Mouse (Mus musculus): ENCODE measurements around the gene Dab1.

Gene Dab1

DNA sequence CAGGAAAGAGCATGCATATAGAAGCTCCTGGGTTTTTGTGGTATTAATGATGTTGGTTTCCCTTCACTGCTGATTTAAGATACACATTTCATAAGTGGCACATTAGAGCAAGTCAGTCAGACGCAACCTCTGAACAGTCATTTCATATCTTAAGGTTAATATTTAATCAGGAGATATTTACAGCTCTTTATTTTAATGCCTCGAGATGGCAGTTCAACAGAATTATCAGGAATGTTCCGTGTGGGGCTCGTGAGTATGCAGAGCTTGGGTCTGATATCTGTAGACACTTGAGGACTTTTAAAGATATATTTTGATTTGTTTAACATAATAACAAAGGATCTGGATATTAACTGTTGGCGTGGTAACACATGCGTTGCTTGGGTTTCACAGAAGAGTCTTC is 892.7 kb downstream of the Dab1 start:
- no peak for DNase-seq (ENCODE audit: low spot score)

DNA sequence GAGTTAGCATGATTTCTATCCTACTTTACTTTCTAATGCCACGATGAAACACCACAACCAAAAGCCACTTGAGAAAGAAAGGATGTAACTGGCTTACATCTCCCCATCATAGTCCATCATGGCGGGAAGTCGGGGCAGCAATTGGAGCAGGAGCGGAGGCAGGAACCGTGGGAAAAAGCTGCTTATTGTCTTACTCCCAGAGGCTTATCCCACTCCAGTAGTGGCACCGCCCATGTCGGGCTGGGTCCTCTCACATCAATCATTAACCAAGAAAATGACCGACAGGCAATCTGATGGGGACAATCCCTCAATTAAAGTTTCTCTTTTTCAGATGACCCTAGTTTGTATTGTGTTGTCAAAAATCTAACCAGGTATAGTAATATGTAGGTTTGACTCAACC is 893.4 kb downstream of the Dab1 start:
- DNase-seq (ENCODE audit: low spot score) = no peak

DNA sequence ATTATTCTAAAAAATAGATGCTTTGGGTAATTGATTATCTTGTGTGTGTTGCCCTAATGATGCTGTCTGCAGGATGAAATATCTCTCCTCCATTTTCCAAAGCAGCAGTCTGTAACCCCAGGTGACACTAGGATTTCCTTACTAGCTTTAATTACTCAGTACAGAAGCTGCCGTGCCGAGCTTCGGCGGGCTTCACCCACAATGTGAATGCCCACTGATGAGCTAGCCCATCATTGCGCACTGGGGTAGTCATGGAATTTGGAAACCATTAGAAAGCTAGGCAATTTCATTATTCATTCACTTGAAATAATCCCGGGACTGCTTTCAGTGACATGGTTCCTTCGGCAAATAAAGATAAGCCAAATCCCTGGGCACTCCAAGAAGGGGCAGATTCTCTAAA is 894.5 kb downstream of the Dab1 start:
- DNase-seq (ENCODE audit: low spot score) = no peak

DNA sequence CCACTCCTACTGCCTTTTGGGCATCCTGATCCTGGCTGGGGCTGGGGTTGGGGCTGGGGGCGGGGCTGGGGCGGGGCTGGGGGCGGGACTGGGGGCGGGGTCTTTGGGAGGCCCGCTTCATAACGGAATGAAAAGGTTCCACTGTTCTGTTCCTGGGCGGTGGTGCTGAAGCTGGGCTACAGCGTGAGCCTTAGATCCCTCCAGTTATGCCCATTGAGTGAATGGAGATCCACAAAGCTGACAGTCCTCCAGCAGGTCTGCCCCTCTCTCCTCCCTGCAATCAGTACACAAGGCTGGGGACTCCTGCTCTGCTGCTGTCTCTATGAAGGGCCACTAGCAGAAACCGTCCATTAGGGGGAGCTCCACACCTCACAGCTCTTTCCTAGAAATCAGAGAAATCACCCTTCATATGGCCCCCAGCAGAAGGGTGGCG is 895.4 kb downstream of the Dab1 start:
- no peak for DNase-seq (ENCODE audit: low spot score)

DNA sequence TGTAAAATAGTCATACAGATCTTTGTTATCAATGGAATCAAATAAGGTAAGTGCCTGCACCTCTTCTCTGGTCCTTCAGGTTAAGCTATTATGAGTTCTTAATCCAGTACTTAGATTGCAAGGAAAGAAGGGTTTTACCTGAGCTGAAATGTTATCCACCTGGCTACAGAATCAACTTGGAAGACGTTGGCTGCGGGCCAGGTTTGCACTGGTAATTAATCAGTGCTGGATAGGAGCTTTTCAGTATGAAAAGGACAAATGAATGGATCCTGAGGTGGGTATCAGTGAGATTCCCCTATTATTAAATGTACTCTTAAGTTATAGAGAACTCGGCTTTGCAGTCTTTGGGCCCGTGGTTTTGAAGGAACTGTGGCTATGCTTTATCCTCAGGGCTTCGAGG is 896.5 kb downstream of the Dab1 start:
- no peak for DNase-seq (ENCODE audit: low spot score)

DNA sequence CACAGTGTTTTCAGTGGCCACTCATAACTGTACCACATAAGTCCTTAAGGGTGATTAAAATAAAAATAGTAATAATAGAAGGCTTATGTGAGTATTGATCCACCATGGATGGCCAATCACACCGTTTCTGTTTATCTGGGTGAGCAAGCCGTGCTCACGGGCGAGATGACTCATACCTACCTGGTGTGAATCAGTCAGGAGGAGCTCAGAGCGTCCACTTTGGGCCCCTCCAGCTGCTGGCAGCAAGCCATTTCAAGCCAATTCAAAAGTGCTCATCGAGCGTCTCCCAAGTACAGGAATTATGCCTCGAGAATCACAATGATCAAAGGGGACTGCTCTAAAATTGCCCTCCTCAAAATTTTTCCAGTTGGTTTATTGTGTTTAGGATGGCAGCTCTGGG is 903.2 kb downstream of the Dab1 start:
- no peak for DNase-seq (ENCODE audit: low spot score)

DNA sequence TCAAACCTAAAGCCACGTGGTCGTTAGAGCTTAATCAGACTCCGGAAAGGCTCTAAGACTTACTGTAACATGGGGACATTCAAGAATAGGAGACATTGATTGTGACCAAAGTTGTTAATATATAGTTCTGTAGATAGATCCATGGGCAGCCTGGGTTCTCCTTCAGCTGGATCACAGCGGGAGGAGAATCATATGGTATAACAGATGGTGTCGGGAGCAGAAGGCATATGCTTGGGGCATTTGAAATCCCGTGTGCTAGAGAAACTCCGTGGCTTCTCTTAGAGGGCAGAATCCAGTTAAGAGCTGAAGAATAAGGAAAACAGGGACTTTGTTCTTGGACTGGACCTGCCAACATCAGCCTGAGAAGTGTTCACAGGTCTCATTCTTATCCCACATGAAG is 904.6 kb downstream of the Dab1 start:
- no peak for DNase-seq (ENCODE audit: low spot score)

DNA sequence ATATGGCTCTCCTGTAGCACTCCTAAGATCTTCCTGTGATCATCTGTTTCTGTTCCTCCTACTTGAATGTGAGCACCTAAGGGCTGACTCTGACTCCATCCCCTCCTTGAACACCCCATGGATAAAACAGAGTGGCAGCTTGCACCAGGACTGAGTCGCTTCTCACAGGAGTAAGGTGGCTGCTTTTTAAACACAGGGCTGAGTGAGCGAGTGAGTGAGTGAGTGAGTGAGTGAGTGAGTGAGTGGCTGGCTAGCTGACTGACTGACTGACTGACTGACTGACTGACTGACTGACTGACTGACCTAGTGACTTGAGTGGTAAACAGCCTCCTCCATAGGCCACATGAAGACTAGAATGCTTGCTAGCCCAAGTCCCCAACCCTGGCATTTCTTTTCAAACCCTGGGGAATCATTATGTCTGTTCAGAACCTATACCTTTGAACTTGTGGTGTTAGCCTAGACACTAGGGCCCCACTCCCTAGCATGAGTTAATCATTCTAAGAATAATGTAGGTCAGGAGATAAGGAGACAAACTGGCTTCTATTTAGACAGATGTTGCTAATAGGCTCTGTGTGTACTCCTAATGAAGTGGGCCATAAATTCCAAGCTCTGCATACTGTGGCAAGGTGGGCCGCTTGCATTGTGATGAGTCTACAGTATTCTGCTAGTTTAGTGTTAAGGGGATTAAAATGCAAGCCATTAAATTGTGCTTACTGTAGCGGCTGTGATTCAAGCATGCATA is 910.9 kb downstream of the Dab1 start:
- DNase-seq (ENCODE audit: low spot score) = no peak

DNA sequence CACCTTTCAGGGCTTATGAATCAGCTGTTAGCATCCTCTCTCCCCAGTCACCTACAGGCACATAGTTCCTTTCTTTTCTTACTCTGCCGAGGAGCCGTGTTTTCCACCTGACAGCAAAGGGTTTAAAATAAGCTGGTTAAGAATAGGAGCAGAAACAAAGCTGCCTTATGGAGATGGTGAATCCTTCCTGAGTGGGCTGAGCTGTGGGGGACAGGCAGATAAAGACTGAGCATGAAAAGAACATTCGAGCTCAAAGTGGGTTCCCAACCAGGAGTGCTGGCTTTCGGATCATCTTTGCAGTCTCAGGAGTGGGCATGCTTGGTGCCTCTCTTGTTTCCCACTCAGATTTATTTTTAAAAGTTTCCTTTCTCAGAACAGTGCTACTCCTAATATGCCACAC is 913.7 kb downstream of the Dab1 start:
- DNase-seq (ENCODE audit: low spot score) = no peak

DNA sequence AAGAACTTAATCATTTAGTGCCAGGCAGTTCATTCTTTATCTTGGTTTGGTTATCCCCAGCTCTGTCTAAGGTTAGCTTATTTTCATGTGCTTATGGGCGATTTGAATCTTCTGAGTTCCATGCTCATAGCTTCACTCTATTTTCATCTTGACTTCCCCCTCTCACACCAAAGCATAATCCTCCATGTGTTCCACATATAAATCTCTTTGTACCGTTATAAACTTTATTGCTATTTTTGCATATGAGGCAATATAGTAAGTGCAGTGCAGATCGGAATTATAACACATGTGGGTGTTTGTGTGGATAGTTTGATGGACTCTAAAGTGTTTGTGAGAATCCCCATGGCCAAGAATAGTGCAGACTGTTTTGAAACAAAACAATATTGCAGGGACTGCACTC is 919.3 kb downstream of the Dab1 start:
- no peak for DNase-seq (ENCODE audit: low spot score)

DNA sequence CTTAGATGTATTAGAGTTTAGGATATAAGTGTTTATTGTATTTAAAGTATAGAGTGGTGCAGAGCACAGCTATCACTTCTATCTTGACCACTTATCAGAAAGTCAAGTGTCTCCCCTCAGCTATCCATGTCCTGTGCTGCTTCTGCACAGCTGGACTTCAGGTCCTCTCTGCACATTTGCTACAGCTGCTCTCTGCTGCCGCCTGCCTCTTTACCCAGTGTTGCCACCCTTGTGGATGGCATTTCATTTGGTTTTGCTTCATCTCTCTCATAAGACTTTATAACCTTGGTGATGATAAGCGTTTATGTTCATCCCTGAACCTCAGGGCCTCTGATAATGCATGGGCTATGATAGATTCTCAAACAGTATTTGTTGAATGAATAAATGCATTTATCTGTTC is 919.9 kb downstream of the Dab1 start:
- no peak for DNase-seq (ENCODE audit: low spot score)

DNA sequence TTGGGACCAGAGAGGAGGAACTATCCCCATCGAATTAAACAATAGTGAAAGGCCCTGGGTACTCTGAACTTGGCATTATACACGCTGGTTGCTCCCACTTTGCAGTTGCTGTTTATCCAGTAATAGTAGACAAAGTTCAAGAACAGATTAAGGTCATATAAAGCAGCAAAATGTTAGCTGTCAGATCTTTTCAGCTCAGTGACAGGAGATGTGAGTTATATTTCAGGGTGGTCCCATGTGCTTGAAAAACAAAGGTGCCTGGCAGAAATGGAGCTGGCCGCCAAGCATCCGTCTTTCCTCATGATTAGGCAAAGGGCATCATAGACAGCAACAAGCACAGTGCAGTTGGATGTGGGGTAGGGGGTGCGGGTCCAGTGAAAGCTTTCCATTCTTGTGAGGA is 927.9 kb downstream of the Dab1 start:
- no peak for DNase-seq (ENCODE audit: low spot score)

DNA sequence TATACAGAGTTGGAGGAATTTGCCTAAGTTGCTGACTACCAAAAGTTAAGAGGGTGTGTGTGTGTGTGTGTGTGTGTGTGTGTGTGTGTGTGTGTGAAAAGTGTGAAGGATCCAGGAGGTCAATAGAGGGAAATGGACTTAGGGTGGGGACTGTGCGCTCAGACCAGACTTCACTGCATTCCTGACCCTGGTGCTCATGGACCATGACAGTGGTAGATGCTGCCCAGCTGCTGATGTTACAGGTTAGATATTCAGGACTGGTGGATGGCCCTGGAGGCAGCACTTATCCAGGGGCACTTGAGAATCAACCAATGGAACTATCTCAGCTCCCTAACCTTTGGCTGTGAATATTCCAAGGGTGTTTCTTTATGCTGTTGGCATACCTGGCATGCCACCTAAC is 929.1 kb downstream of the Dab1 start:
- DNase-seq (ENCODE audit: low spot score) = no peak

DNA sequence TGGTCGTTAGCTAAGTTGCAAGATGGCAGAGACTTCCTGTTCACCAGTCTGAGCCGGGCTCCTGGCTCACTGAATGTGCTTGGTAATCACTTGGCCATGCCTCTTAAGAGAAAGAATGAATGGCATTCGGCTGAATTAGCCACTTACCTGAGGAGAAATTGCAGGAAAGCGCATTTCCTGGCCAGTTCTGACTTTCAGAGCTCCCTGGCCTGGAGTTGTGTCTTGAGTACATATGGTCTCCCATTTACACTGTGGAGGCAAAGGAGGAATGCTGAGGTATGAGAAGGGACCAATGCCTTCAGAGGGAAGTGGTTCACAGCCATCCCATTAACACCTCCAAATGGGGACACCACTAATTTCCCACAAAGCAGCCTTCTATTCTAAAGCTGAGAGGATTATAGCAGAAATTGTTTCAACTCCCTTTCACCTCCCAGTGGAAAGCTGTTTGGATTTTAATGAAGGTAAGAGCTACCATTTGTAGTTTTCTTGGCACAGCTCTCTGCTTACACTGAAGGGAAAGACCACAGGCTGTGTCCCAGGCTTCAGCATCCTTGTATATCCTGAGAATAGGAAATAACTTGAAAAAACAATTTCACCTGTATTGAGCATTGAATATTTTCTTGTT is 931.5 kb downstream of the Dab1 start:
- DNase-seq (ENCODE audit: low spot score) = no peak

DNA sequence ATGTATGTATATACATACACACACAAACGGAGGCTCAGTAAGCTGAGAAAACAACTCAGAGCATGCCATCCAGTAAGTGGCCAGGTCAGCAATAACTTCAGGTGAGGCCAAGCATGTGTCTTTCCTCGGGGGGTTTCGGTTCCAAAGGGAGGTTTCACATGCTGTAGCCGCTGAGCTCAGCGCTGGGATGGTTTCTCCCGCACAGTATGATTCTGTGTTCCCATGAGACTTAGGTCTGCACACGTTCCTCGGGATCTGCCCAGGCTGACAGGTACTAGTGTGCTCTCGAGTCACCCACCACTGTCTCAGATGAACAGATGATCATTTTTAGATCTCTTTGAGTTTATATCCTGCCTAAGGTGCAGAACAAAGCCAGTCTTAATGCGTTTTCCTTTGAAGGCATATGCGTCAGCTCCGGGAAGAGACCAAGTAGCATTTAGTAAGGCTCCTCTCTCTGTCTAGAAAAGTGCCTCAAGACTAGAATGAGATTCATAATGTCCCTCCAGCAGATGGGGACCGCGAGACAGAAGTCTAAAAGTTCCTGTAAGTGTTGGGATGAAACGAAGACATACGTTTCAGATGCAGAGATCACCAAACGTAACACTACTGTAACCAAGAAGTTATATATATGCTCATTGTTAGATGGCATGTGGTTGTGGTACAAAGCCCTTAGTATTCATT is 932.4 kb downstream of the Dab1 start:
- DNase-seq (ENCODE audit: low spot score) = no peak

DNA sequence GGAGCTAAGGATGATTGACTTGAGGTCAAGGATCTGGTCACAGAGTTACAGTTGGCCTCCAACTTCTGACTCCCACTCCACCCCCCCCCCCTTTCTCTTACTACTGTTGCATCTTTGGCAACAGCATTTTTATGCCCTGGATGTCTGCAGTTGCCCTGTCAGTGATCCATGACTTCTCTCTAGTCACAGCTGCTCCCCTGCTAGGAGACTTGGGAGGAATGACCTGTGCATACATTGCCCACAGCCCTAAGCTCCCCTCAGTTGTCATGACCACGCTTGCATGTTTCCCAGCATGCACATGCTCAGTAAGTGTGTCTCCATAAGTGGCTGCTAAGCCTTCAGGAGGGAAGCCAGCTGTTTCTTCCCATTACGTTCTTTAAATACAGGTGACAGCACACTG is 936.2 kb downstream of the Dab1 start:
- no peak for DNase-seq (ENCODE audit: low spot score)

DNA sequence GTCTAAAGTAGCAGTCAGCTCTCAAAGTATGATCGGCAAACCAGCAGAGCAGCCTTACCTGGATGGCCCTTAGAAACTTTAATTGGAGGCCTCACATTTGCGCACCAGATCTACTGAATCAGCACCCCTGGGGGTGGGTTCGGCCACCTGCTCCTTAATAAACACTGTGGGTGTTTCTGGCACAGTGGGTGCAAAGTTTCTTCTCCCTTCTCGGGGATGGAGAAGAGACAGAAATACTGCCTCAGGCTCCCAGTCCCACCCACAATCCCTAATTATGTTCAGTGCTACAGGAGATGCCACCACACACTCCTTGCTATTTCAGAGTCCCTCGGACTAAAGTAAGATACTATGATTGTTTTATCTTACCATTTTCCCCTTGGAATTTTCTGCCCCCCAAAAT is 944.4 kb downstream of the Dab1 start:
- no peak for DNase-seq (ENCODE audit: low spot score)

DNA sequence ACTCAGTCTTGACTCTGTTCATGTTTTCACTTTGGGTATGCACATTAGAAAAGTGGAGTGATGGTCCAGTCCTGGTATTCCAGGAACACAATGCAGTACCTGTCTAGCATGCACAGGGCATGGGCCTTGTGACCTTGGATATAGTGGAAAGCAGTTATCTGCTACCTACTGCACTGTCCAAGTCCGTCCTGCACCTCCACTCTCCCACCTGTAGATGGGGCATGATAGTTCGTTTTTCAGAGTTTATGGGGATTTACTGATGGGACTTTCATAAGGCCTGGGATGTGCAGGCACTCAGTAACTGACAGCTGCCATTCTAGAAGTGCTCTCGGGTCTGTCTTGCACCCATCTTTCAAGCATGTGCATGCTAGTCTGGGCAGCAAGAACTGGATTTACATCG is 951.4 kb downstream of the Dab1 start:
- no peak for DNase-seq (ENCODE audit: low spot score)

DNA sequence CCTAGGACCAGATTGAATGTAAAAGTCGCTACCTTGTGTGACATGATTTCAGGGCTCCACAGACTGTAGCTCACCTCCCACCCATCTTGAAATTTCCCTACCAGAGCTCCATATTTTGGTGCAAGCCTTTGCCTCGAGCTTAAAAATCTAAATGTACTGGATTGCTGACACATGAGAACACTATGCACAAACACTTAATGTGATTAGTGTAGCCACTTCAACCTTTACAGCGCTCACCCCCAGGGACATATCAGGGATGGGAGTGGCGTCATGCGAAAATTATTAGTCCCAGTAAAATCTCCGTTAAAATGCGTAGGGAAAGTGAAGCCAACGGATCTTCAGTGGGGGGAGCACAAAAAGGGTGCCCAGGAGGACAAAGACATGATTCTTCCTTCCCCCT is 953.3 kb downstream of the Dab1 start:
- DNase-seq (ENCODE audit: low spot score) = no peak

DNA sequence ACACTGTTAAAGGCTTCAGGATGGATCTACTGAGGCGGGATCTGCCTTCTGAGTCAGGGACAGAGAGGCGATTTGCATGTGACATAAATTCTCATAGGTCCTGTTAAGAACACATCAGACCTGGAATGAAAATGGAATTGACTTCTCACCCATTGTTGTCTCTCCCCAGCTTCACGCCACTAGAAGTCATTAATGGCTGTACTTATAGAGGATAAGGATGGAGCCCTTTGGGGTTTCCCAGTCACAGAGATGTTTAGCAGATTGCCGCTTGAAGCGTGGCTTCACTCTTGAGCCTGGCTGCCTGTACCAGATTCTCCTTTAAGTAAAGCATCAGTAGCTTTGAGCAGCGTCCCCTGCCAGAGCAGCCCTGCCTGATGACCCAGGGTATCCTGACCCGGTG is 954.3 kb downstream of the Dab1 start:
- no peak for DNase-seq (ENCODE audit: low spot score)

DNA sequence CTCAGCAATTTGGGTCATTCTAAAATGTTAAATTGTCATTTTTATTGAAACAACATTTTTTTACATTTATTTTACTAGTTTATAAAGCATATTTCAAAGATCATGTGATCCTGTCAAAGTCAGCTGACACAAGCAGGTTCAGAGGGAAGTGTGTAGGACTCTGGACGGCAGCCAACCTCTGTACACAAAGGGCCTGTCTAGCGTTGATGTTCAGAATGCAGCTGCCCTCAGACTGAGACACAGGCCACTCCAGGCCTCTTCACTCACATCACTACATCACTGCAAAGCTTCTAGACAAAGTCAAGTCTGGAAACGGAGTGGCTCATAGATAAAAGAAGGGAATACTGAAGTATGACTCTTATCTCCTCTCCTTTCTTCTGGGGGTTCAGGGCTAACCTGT is 959.2 kb downstream of the Dab1 start:
- DNase-seq (ENCODE audit: low spot score) = no peak

DNA sequence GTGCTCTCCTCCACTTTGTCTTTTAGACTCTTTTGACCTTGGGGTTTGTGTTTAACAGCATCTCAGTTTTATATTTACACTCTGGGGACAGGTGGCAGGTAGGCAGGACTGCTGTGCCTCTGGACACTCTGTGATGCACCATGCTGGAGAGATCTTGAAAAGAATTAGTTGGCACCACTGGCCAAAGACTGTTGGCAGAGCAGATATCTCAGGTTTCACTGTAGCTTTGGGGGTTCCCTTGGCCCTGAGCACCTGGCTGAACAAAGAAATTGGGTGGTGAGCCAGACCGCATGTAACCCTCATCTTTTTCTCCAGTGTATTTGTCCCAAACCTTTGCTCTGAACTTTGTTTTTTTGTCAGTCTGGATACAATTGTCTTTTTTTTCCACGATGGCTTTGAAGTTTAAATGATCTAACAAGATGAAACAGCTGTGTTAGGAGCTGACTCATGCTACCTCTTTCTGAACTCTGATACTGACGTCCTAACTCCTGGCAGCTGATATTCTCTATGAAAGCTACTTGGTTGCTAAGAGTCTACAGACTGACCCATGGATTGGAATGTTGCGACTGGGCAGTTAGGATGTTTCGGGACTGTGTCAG is 960.9 kb downstream of the Dab1 start:
- DNase-seq (ENCODE audit: low spot score) = no peak

DNA sequence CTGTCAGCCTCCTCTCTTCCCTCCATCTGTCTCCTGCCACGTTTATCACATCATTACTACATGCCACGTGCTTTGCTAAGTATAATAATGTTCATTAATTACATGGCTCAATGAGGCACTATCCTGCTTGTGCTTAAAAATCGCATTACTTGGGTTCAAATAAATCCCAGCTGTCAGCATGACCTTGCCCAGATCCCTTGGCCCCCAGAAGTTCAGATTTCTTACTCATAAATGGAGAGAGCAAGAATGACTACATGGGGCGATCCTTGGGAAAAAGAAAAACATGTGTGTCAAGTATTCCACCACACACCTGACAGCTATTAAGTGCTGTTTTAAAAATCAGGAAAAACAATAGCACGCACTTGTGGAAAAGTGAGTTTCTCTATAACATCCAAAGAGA is 963.6 kb downstream of the Dab1 start:
- no peak for DNase-seq (ENCODE audit: low spot score)
